Mouse (Mus musculus): ENCODE measurements around the gene Rbbp8nl.

GRCm38 (mm10) chr2:180267955-180268354, 21.7 kb downstream of the Rbbp8nl start:
- no peak for TF ChIP-seq CTCF (IDR thresholded peaks at IDR 0.05; ENCODE audit: control insufficient read depth, insufficient read depth, insufficient replicate concordance, low read depth, low read length)
- TF ChIP-seq POLR2A (IDR thresholded peaks at IDR 0.05; ENCODE audit: control insufficient read depth, low read depth, low read length): no peak
